Mouse (Mus musculus): Measurements from ENCODE around the gene Scml4. TPM values are rescaled to one million over a fixed set of nuclear protein-coding genes. Genes with fewer than 3 reads are reported as not detected.

The Scml4 gene
- polyA plus RNA-seq, 1 experiment from 2014 or later = 9.3 TPM

DNA sequence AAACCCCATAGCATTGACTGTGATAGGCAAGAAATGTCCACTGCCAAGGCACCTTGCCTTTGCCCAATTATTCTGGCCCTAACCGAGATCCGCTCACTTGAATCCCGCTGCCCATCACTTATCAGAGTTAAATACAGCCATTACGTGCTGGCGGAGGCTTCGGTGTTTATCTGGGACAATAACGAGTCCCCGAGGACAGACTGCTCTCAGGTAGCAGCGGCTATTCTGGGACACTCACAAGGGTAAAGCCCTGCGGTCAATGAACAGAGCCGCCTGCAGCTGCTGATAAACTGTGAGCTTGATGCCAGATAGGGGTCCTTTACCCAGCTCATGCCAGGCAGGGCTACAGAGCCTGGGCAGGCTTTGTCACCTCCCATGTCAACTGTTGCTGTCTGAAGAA, 147.9 kb downstream of the Scml4 start:
- Histone ChIP-seq H3K36me3 (replicated peaks; ENCODE audit: control insufficient read depth, insufficient read depth) (peaks cover 7% of the 10 kb centered on the region), H3K4me1 (replicated peaks; ENCODE audit: control insufficient read depth, insufficient read depth, low read length) (peaks cover 2% of the 10 kb centered on the region; the same call in 1 of the 2 replicates), H3K9me3 (ENCODE audit: control insufficient read depth, low read length) (no peaks in the 10 kb centered on the region), H3K27ac (no peak overlapping the region), H3K9ac (no peak overlapping the region), H3K4me3 (replicated peaks; ENCODE audit: low read length) (no peak overlapping the region), H3K27me3 (ENCODE audit: control insufficient read depth, insufficient read depth, low read length) (no peaks in the 10 kb centered on the region), H3K4me2 (replicated peaks) (no peak overlapping the region)
- ATAC-seq (ENCODE audit: low FRiP score) = no peak
- DNase-seq (ENCODE audit: low spot score) = no peak
- 54% methylated on average over 11 of the region's 11 CpGs for WGBS

Other genes starting within 250 kb of the Scml4 start
- 17.2 and 17.6 TPM in 2 replicates for gene Sec63, start 98.9 kb upstream of the Scml4 start, polyA plus RNA-seq (2014; fragmentation: Nextera tagmentation; extraction: Ambion mirVana)

All from hindbrain, embryonic 14.5 days (tissue).